11 mouse cellular contexts compared by ENCODE assay signal in genomic region chr9:77438836-77439271, GRCm38 (mm10).
DNase-seq lines count a peak whose midpoint lies in the region; ATAC-seq and TF ChIP-seq lines count a peak whose summit lies in the region.
"Had no signal": no experiment of that assay in that cellular context is flagged by ENCODE, and none has a peak within 500 bp of the region (broad histone marks: within the 10 kb centered on the region; RNA-seq: fewer than 3 reads in every experiment).

No protein-coding gene starts in this region.

- H3K4me1 ChIP-seq in forebrain, embryonic 11.5 days (replicated peaks; ENCODE audit: control insufficient read depth, insufficient read depth, low read length) = no peaks in the 10 kb centered on the region
- H3K4me1 ChIP-seq in forebrain, embryonic 10.5 days = peaks cover 4% of the 10 kb centered on the region; the same call in 1 of the 2 replicates
- peaks cover 9% of the 10 kb centered on the region; the same call in 1 of the 2 replicates for H3K4me1 ChIP-seq in midbrain, embryonic 13.5 days (replicated peaks)
- no peaks in the 10 kb centered on the region for H3K4me1 ChIP-seq in midbrain, embryonic 11.5 days (ENCODE audit: control insufficient read depth, insufficient read depth, low read length)
- peaks cover 21% of the 10 kb centered on the region for H3K4me1 ChIP-seq in heart, embryonic 16.5 days (ENCODE audit: control insufficient read depth, insufficient read depth, low read length)
- H3K4me1 ChIP-seq in olfactory bulb, adult 2 months (ENCODE audit: control insufficient read depth, insufficient read depth, low read length) = peaks cover 7% of the 10 kb centered on the region

- H3K27ac ChIP-seq in forebrain, embryonic 11.5 days (ENCODE audit: low read depth, low read length) = no peak overlapping the region; the same call in 1 of the 2 replicates
- no peak overlapping the region for H3K27ac ChIP-seq in forebrain, embryonic 10.5 days
- peak overlapping the region; percentile 61 for H3K27ac ChIP-seq in midbrain, embryonic 13.5 days
- H3K27ac ChIP-seq in midbrain, embryonic 11.5 days (ENCODE audit: low read depth, low read length) = no peak overlapping the region
- H3K27ac ChIP-seq in heart, embryonic 16.5 days (ENCODE audit: low read length) = peak overlapping the region; percentile 93
- 0 out of 2 replicates have a peak overlapping the region, but pooled peaks have one; percentile 38 for H3K27ac ChIP-seq in olfactory bulb, adult 2 months (ENCODE audit: insufficient read depth, low read depth, low read length)

- WGBS in forebrain, embryonic 11.5 days = 82% methylated on average over 11 of the region's 11 CpGs
- WGBS in forebrain, embryonic 10.5 days = 92% methylated on average over 11 of the region's 11 CpGs
- 71% methylated on average over 11 of the region's 11 CpGs for WGBS in midbrain, embryonic 13.5 days
- 91% methylated on average over 11 of the region's 11 CpGs for WGBS in midbrain, embryonic 11.5 days
- 31% methylated on average over 11 of the region's 11 CpGs for WGBS in heart, embryonic 16.5 days
- 36% methylated on average over 11 of the region's 11 CpGs for WGBS in olfactory bulb, adult 2 months

- H3K9ac ChIP-seq in forebrain, embryonic 11.5 days (ENCODE audit: low read length) = no peak overlapping the region
- no peak overlapping the region for H3K9ac ChIP-seq in midbrain, embryonic 13.5 days (replicated peaks)
- no peak overlapping the region for H3K9ac ChIP-seq in midbrain, embryonic 11.5 days (ENCODE audit: low read length)
- peak overlapping the region; percentile 43 for H3K9ac ChIP-seq in heart, embryonic 16.5 days (ENCODE audit: low read length)

- H3K4me3 ChIP-seq in forebrain, embryonic 11.5 days (ENCODE audit: low read depth, low read length) = no peak overlapping the region
- H3K4me3 ChIP-seq in forebrain, embryonic 10.5 days = no peak overlapping the region
- no peak overlapping the region for H3K4me3 ChIP-seq in midbrain, embryonic 13.5 days (replicated peaks)
- H3K4me3 ChIP-seq in midbrain, embryonic 11.5 days (ENCODE audit: low read depth, low read length) = no peak overlapping the region
- peak overlapping the region; percentile 0; the same call in 1 of the 2 replicates for H3K4me3 ChIP-seq in heart, embryonic 16.5 days (ENCODE audit: low read length)
- no peak overlapping the region for H3K4me3 ChIP-seq in olfactory bulb, adult 2 months (ENCODE audit: insufficient read depth, low read depth, low read length)

- DNase-seq in forebrain, embryonic 11.5 days (ENCODE audit: low spot score) = no peak
- no peak for DNase-seq in forebrain, embryonic 10.5 days (ENCODE audit: extremely low spot score, low spot score)
- DNase-seq in midbrain, embryonic 11.5 days (ENCODE audit: low spot score, missing footprints) = no peak
- DNase-seq in thymus, postnatal 14 days = no peak
- no peak for DNase-seq in urinary bladder, postnatal 10 days (ENCODE audit: low spot score)
- DNase-seq: gastrocnemius, postnatal 36 days; liver; right cerebral cortex, postnatal 25 days had no signal

- H3K9me3 ChIP-seq in forebrain, embryonic 11.5 days (ENCODE audit: control insufficient read depth, low read length) = no peaks in the 10 kb centered on the region
- H3K9me3 ChIP-seq in forebrain, embryonic 10.5 days = no peaks in the 10 kb centered on the region
- H3K9me3 ChIP-seq in midbrain, embryonic 13.5 days = no peaks in the 10 kb centered on the region
- no peaks in the 10 kb centered on the region for H3K9me3 ChIP-seq in midbrain, embryonic 11.5 days (ENCODE audit: control insufficient read depth, low read length)
- H3K9me3 ChIP-seq in heart, embryonic 16.5 days (replicated peaks; ENCODE audit: control insufficient read depth, low read length) = no peaks in the 10 kb centered on the region

- peak; percentile 65 for ATAC-seq in forebrain, embryonic 11.5 days (replicated peaks; ENCODE audit: low FRiP score)
- peak; percentile 82 for ATAC-seq in midbrain, embryonic 13.5 days
- no peak for ATAC-seq in midbrain, embryonic 11.5 days (ENCODE audit: low FRiP score)
- peak; percentile 87 for ATAC-seq in heart, embryonic 16.5 days (replicated peaks; ENCODE audit: extremely low read depth, insufficient read depth, low FRiP score)

- no peak overlapping the region for H3K4me2 ChIP-seq in forebrain, embryonic 11.5 days (ENCODE audit: low read depth, low read length, severe bottlenecking)
- no peak overlapping the region for H3K4me2 ChIP-seq in midbrain, embryonic 13.5 days (replicated peaks)
- no peak overlapping the region for H3K4me2 ChIP-seq in midbrain, embryonic 11.5 days
- peak overlapping the region; percentile 42 for H3K4me2 ChIP-seq in heart, embryonic 16.5 days (ENCODE audit: low read depth, low read length)

- H3K27me3 ChIP-seq in forebrain, embryonic 11.5 days (ENCODE audit: control insufficient read depth, insufficient read depth, low read length) = no peaks in the 10 kb centered on the region
- H3K27me3 ChIP-seq in forebrain, embryonic 10.5 days (ENCODE audit: poor library complexity, severe bottlenecking) = no peaks in the 10 kb centered on the region
- no peaks in the 10 kb centered on the region for H3K27me3 ChIP-seq in midbrain, embryonic 13.5 days
- no peaks in the 10 kb centered on the region for H3K27me3 ChIP-seq in midbrain, embryonic 11.5 days (ENCODE audit: control insufficient read depth, insufficient read depth, low read length)
- no peaks in the 10 kb centered on the region for H3K27me3 ChIP-seq in heart, embryonic 16.5 days (ENCODE audit: control insufficient read depth, insufficient read depth, low read length)

- H3K36me3 ChIP-seq in forebrain, embryonic 11.5 days (ENCODE audit: control insufficient read depth, insufficient read depth, low read length) = no peaks in the 10 kb centered on the region
- H3K36me3 ChIP-seq in forebrain, embryonic 10.5 days (replicated peaks) = peaks cover 64% of the 10 kb centered on the region
- H3K36me3 ChIP-seq in midbrain, embryonic 13.5 days = peaks cover 14% of the 10 kb centered on the region; the same call in 1 of the 2 replicates
- no peaks in the 10 kb centered on the region for H3K36me3 ChIP-seq in midbrain, embryonic 11.5 days (ENCODE audit: control insufficient read depth, insufficient read depth, low read length)
- peaks cover 16% of the 10 kb centered on the region for H3K36me3 ChIP-seq in heart, embryonic 16.5 days (ENCODE audit: control insufficient read depth, insufficient read depth)

- no peak for TF ChIP-seq POLR2A in olfactory bulb, adult 2 months (IDR thresholded peaks at IDR 0.05; ENCODE audit: insufficient read depth, low read depth, low read length)

- TF ChIP-seq CTCF in olfactory bulb, adult 2 months (IDR thresholded peaks at IDR 0.05; ENCODE audit: insufficient read depth, low read depth, low read length) = no peak

Comparison
In these comparisons a context has a peak if more than half of its experiments do, and no peak if none do; other contexts are left out.
1. H3K27ac ChIP-seq: peak in midbrain, embryonic 13.5 days (single experiment), heart, embryonic 16.5 days (single experiment) and olfactory bulb, adult 2 months (single experiment); none in forebrain, embryonic 11.5 days (single experiment), forebrain, embryonic 10.5 days (single experiment) and midbrain, embryonic 11.5 days (single experiment).